Mouse (Mus musculus) ES-Bruce4 (cell line): Measurements from ENCODE around the gene Strap. TPM values are rescaled to one million over a fixed set of nuclear protein-coding genes. Genes with fewer than 3 reads are reported as not detected.

Experiments
- H3K27ac ChIP-seq: 2 replicates; pipeline ENCODE4 v1.5.1; 2012; ENCODE audit warnings: low read length, inconsistent platforms; ENCODE audit not compliant: insufficient read depth
- H3K27me3 ChIP-seq: 2 replicates; pipeline ENCODE4 v1.6.1; 2012; ENCODE audit warnings: mild to moderate bottlenecking, low read length, inconsistent platforms; ENCODE audit not compliant: control insufficient read depth, poor library complexity, insufficient read depth, severe bottlenecking
- H3K36me3 ChIP-seq: 2 replicates; pipeline ENCODE4 v1.6.1; 2012; ENCODE audit warnings: inconsistent platforms, mild to moderate bottlenecking, low read length, moderate library complexity; ENCODE audit not compliant: control insufficient read depth, poor library complexity, insufficient read depth, severe bottlenecking
- H3K4me1 ChIP-seq: one replicate; pipeline ENCODE4 v1.8.1; 2011; ENCODE audit warnings: low read length; ENCODE audit not compliant: control insufficient read depth, insufficient read depth
- H3K4me3 ChIP-seq: 2 replicates; pipeline ENCODE4 v1.5.1; 2011; ENCODE audit warnings: low read depth, mild to moderate bottlenecking, low read length
- H3K9ac ChIP-seq: 2 replicates; pipeline ENCODE4 v1.6.1; 2012; ENCODE audit warnings: low read depth, mild to moderate bottlenecking, inconsistent platforms; ENCODE audit not compliant: poor library complexity, severe bottlenecking
- H3K9me3 ChIP-seq: replicated peaks from 2 replicates; pipeline ENCODE4 v1.6.1; 2012; ENCODE audit warnings: mild to moderate bottlenecking, low read length, inconsistent platforms; ENCODE audit not compliant: control insufficient read depth, poor library complexity, insufficient read depth, severe bottlenecking
- CTCF ChIP-seq: IDR thresholded peaks from one replicate; pipeline ENCODE4 v1.8.1; 2011; ENCODE audit warnings: low read depth, low read length
- EP300 ChIP-seq: IDR thresholded peaks from 2 replicates; pipeline ENCODE4 v1.6.1; 2011; ENCODE audit warnings: low read depth, low read length; ENCODE audit not compliant: insufficient read depth
- POLR2A ChIP-seq: IDR thresholded peaks from one replicate; pipeline ENCODE4 v1.8.1; 2011; ENCODE audit warnings: low read length; ENCODE audit not compliant: insufficient read depth
- polyA plus RNA-seq: library from polyadenylated mRNA; stranded (reverse); fragments of >200 nt; gene quantifications from 2 replicates; pipeline ENCODE4 v1.2.4, GENCODE M21; 2011; ENCODE audit warnings: low read depth; ENCODE audit not compliant: missing spikeins, insufficient read depth, insufficient read length

Strap gene
- polyA plus RNA-seq, 1 experiment: 117 TPM

DNA sequence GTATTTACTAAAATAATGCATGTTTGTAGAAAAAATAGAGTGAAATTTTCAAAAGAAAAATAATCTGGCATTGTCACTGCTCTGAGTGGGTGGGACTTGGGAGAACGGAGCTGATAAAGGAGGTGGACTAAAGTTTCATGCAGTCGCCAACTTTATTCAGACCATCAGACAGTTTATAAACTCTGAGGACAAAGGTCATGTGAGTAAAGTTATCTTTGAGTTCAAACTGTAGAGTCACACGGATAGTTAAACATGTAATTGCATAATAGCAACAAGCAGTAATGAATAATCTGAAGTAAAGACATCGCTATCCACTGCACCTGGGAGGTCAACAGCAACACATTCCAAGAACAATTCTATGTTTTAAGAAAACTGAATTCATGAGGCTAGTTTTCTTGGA lies 9.8 kb downstream of the Strap start:
- TF ChIP-seq POLR2A (no peak), CTCF (no peak), EP300 (no peak)
- Histone ChIP-seq H3K4me3 (no peak overlapping the region), H3K36me3 (peaks cover 80% of the 10 kb centered on the region), H3K27ac (no peak overlapping the region), H3K27me3 (no peaks in the 10 kb centered on the region), H3K9ac (no peak overlapping the region), H3K4me1 (no peaks in the 10 kb centered on the region), H3K9me3 (no peaks in the 10 kb centered on the region)

GRCm38 (mm10) chr6:137747174-137747928 lies 12.5 kb downstream of the Strap start:
- no peaks in the 10 kb centered on the region for H3K27me3 ChIP-seq
- no peaks in the 10 kb centered on the region for H3K4me1 ChIP-seq
- no peak overlapping the region for H3K9ac ChIP-seq
- H3K27ac ChIP-seq: no peak overlapping the region
- H3K4me3 ChIP-seq: no peak overlapping the region
- no peaks in the 10 kb centered on the region for H3K9me3 ChIP-seq
- peaks cover 69% of the 10 kb centered on the region for H3K36me3 ChIP-seq
- TF ChIP-seq POLR2A (no peak), EP300 (no peak), CTCF (no peak)

DNA sequence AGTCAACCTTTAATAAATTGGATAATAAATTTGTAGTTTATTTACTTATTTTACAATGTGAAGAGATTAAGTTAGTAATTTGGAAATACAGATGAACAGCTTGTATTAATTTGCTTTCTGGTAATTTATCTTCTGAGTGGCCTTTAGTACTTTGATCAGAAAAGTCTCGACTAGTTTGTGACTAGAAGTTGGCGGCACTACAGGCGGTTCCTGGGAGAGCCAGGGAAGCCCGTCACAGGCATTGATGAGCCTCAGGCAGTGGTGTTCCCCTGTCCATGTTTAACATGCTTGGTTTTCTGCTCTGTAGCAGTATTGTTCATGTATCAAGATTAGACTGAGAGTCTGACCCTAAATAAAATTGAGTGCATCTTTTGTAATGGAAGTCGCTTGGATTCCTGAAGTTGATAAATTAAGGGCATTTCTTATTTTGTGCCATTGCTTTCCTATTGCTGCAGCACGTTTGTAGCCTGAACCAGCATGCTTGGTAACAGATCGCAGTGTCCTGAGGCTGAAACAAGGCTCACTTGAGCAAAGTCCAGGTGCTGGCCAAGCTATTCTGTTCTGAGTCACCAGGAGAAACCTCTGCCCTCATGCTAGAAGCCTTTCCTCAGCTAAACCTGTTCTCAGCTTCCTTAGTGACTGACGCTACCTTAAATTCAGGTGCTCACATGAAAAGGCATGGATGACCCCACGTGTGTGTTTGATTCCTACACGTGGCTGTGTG lies 16.8 kb downstream of the Strap start:
- Histone ChIP-seq H3K4me3 (no peak overlapping the region), H3K27me3 (no peaks in the 10 kb centered on the region), H3K9ac (no peak overlapping the region), H3K27ac (no peak overlapping the region), H3K4me1 (no peaks in the 10 kb centered on the region), H3K36me3 (peaks cover 33% of the 10 kb centered on the region), H3K9me3 (no peaks in the 10 kb centered on the region)
- TF ChIP-seq EP300 (no peak), POLR2A (no peak), CTCF (no peak)

DNA sequence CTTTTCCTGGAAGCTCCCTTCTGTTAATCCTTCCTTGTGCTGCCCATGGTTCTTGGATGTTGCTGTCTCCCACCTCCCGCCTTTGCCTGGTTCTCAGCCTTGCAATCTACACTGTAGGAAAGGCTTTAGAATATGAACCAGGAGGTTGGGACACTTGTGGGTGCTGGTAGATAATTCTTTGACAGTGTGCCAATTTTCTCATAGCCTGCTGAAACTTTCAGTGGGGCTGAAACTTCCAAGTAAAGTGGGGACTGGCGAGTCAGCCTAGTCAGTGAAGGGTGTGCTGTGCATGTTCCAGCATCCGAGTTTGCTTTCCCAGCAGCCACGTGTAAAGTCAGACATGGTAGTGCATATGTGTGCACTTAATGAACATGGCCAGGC lies 17.4 kb downstream of the Strap start:
- H3K9me3 ChIP-seq: no peaks in the 10 kb centered on the region
- no peaks in the 10 kb centered on the region for H3K27me3 ChIP-seq
- TF ChIP-seq EP300 (no peak), CTCF (no peak), POLR2A (no peak)
- H3K9ac ChIP-seq: no peak overlapping the region
- peaks cover 30% of the 10 kb centered on the region for H3K36me3 ChIP-seq
- no peak overlapping the region for H3K27ac ChIP-seq
- H3K4me3 ChIP-seq: no peak overlapping the region
- H3K4me1 ChIP-seq: no peaks in the 10 kb centered on the region

DNA sequence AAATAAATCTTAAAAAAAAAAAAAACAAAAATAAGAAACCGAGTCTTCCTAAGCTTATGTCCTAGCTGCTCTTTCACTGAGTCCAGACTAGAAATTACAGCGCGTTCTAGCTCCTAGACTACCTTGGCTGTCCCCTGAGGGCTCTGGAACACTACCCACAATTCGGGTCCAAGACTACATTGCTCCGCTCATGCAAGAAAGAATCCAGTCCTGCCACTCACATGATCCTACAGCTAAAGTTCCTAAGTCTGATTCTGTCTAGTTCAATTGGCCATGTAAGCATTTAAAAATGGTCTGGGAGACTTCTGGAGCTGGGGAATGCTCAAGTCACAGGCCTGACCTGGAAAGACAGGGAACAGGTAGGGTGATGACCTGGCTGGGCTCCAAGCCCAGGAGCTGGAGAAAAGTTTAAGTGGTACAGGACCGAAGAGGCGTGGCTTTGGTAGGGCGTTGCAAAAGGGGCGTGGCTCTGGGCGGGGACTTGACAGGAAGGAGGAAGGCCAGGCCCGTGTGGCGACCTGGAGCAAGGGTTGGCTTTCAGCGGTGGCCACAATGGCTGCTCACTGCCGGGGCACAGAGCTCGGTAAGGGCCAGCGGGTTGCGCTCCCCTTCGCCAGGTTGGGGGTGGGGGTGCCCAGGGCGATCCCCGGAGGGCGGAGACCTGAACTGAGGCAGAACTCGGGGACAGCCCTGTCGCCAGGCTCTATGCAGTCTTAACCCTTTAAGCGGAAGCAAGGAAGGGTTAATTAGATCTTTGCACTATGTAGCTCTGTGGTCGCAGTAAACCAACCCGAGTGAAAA lies 19.4 kb downstream of the Strap start, which contains the start of gene Dera:
Dera (plus strand) TSS at position 491 of the 801 bp plus-strand sequence.
- H3K36me3 ChIP-seq: peaks cover 14% of the 10 kb centered on the region
- H3K27ac ChIP-seq: no peak within 1 kb of the TSS
- no peaks in the 10 kb centered on the region for H3K9me3 ChIP-seq
- H3K9ac ChIP-seq: peak within 1 kb of the TSS; percentile 76
- peak within 1 kb of the TSS; percentile 92 for H3K4me3 ChIP-seq
- no peaks in the 10 kb centered on the region for H3K4me1 ChIP-seq
- TF ChIP-seq EP300: no peak
- TF ChIP-seq POLR2A: peak; percentile 70
- no peaks in the 10 kb centered on the region for H3K27me3 ChIP-seq
